ENCODE assay signal across 8 mouse cellular contexts in the genomic region with DNA sequence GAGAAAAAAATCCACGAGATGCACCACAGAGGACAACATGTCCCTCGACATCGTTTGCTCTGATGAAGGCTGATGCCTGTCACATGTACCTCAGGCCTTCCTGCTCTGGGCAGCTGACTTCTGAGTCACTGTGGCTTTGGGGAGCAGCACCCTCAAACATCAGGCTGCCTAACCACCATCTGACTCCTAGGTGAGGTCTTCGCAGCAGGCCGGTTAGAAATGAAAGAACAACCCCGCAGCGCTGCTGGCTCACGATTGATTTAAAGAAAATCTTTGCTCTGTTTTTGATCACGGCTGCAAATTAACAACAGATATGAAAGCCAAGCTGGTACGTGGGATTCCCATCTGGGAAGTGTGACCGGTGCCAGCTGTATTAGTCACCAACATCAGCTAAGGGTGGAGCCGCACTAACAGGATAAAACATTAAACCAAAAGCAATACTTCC. TPM values are rescaled to one million over a fixed set of nuclear protein-coding genes. Genes with fewer than 3 reads are reported as not detected.
DNase-seq lines count a peak whose midpoint lies in the region; ATAC-seq and TF ChIP-seq lines count a peak whose summit lies in the region.

No protein-coding gene starts in this region.

- H3K36me3 ChIP-seq in lung, postnatal 0 days (ENCODE audit: insufficient read depth, low read length) = no peaks in the 10 kb centered on the region
- no peaks in the 10 kb centered on the region for H3K36me3 ChIP-seq in limb, embryonic 15.5 days

- no peak for TF ChIP-seq EP300 in lung, postnatal 0 days (IDR thresholded peaks at IDR 0.05)

- no peak for TF ChIP-seq CTCF in lung, postnatal 0 days (IDR thresholded peaks at IDR 0.05)

- no peaks in the 10 kb centered on the region for H3K27me3 ChIP-seq in lung, postnatal 0 days (replicated peaks; ENCODE audit: insufficient read depth, low read length)
- no peaks in the 10 kb centered on the region for H3K27me3 ChIP-seq in limb, embryonic 15.5 days

- H3K4me1 ChIP-seq in lung, postnatal 0 days (ENCODE audit: insufficient read depth, low read depth, low read length) = 0 out of 2 replicates have a peak, but pooled peaks cover 2% of the 10 kb centered on the region
- peaks cover 5% of the 10 kb centered on the region for H3K4me1 ChIP-seq in brown adipose tissue, adult 24 weeks (ENCODE audit: control insufficient read depth, insufficient read depth, insufficient read length, low read length)
- H3K4me1 ChIP-seq in limb, embryonic 15.5 days = 0 out of 2 replicates have a peak, but pooled peaks cover 3% of the 10 kb centered on the region

- peak; percentile 50 for ATAC-seq in lung, postnatal 0 days
- ATAC-seq in limb, embryonic 15.5 days (ENCODE audit: insufficient number of reproducible peaks, low FRiP score, low TSS enrichment, low read depth) = no peak

- H3K27ac ChIP-seq in lung, postnatal 0 days (ENCODE audit: low read length) = no peak overlapping the region
- H3K27ac ChIP-seq in brown adipose tissue, adult 24 weeks (replicated peaks; ENCODE audit: low read depth, low read length) = peak overlapping the region; percentile 70
- H3K27ac ChIP-seq in limb, embryonic 15.5 days = no peak overlapping the region

- H3K9ac ChIP-seq in lung, postnatal 0 days (replicated peaks; ENCODE audit: low read depth) = no peak overlapping the region
- H3K9ac ChIP-seq in limb, embryonic 15.5 days = no peak overlapping the region

- no peak overlapping the region for H3K4me2 ChIP-seq in lung, postnatal 0 days (replicated peaks; ENCODE audit: low read depth, low read length)
- H3K4me2 ChIP-seq in limb, embryonic 15.5 days = peak overlapping the region; percentile 22; the same call in 1 of the 2 replicates

- H3K4me3 ChIP-seq in lung, postnatal 0 days (ENCODE audit: low read depth, low read length) = no peak overlapping the region
- H3K4me3 ChIP-seq in brown adipose tissue, adult 24 weeks (ENCODE audit: insufficient read depth, low read depth, low read length) = peak overlapping the region; percentile 28
- no peak overlapping the region for H3K4me3 ChIP-seq in limb, embryonic 15.5 days

- DNase-seq in lung, postnatal 0 days (ENCODE audit: low spot score) = peak; percentile 61
- no peak for DNase-seq in lung, postnatal 4 days
- DNase-seq in heart, postnatal 14 days = peak; percentile 25 to 49
- peak; percentile 71 for DNase-seq in thymus, postnatal 14 days
- no peak for DNase-seq in kidney, postnatal 14 days
- no peak for DNase-seq in embryo, embryonic 9.5 days (ENCODE audit: extremely low spot score)

- no peaks in the 10 kb centered on the region for H3K9me3 ChIP-seq in lung, postnatal 0 days (ENCODE audit: low read length)
- no peaks in the 10 kb centered on the region for H3K9me3 ChIP-seq in limb, embryonic 15.5 days

- WGBS in lung, postnatal 0 days = 68% methylated on average over 12 of the region's 12 CpGs
- WGBS in limb, embryonic 15.5 days = 49% methylated on average over 12 of the region's 12 CpGs

- intact Hi-C loops in heart, postnatal 14 days (cut with DNase I) = no loop called here

RNA-seq across cellular contexts. Expression of gene Dennd4c, which starts 35.6 kb away (rescaled TPM):
- 3.6 and 5.3 TPM in 2 replicates for polyA plus RNA-seq in lung, postnatal 0 days (2015; fragmentation: Nextera tagmentation; extraction: Ambion mirVana)
- polyA plus RNA-seq in brown adipose tissue, adult 24 weeks (2012; ENCODE audit: insufficient read depth, insufficient read length, missing spikeins) = 13.7 and 14.5 TPM in 2 replicates
- total RNA-seq in heart, postnatal 14 days (2021) = 10 to 100 TPM; 29.4 to 40.9 TPM
- 6.8 and 7.7 TPM in 2 replicates for polyA plus RNA-seq in limb, embryonic 15.5 days (2015; fragmentation: Nextera tagmentation; extraction: Ambion mirVana)

RNA-seq across cellular contexts. Expression of gene Plin2, which starts 42.9 kb away (rescaled TPM):
- polyA plus RNA-seq in lung, postnatal 0 days (2015; fragmentation: Nextera tagmentation; extraction: Ambion mirVana) = 220 and 252 TPM in 2 replicates
- polyA plus RNA-seq in brown adipose tissue, adult 24 weeks (2012; ENCODE audit: insufficient read depth, insufficient read length, missing spikeins) = 969 and 1,325 TPM in 2 replicates
- total RNA-seq in heart, postnatal 14 days (2021) = 100 to 1,000 TPM; 112 to 113 TPM
- polyA plus RNA-seq in limb, embryonic 15.5 days (2015; fragmentation: Nextera tagmentation; extraction: Ambion mirVana) = 75.0 and 76.2 TPM in 2 replicates

Comparison
In these comparisons a context has a peak if more than half of its experiments do, and no peak if none do; other contexts are left out.
1. DNase-seq: peak in lung, postnatal 0 days (single experiment), heart, postnatal 14 days (2 of 2) and thymus, postnatal 14 days (single experiment); none in lung, postnatal 4 days (0 of 2), kidney, postnatal 14 days (single experiment) and embryo, embryonic 9.5 days (single experiment).